Mouse (Mus musculus) neural tube, embryonic 11.5 days (tissue): ENCODE results near the gene Abtb2. TPM values are rescaled to one million over a fixed set of nuclear protein-coding genes. Genes with fewer than 3 reads are reported as not detected.
"Not testable (repeated sequence)": the region's sequence is repeated elsewhere in the genome, so short reads cannot be mapped to it uniquely, and the experiment has no call there.

Source experiments
- ATAC-seq: fragments of 200-750 bp; cut with Nextera tagmentation; 2 replicates; pipeline ENCODE4 v1.8.0; 2017; ENCODE audit warnings: moderate number of reproducible peaks, mild to moderate bottlenecking, moderate TSS enrichment, moderate library complexity; ENCODE audit not compliant: insufficient read depth, low FRiP score, low TSS enrichment
- DNase-seq: peaks from one replicate; pipeline ENCODE4 v3.0.0-alpha.2; 2015; ENCODE audit warnings: low spot score
- H3K27ac ChIP-seq: fragments of 300-500 bp; sonication (generic); 2 replicates; pipeline ENCODE4 v1.5.1; 2014; ENCODE audit warnings: low read depth, mild to moderate bottlenecking, low read length
- H3K27me3 ChIP-seq: fragments of 300-500 bp; sonication (generic); 2 replicates; pipeline ENCODE4 v1.6.1; 2014; ENCODE audit warnings: mild to moderate bottlenecking, low read length, mixed read lengths; ENCODE audit not compliant: control insufficient read depth, insufficient read depth
- H3K36me3 ChIP-seq: fragments of 300-500 bp; sonication (generic); 2 replicates; pipeline ENCODE4 v1.6.1; 2014; ENCODE audit warnings: mild to moderate bottlenecking, low read length, moderate library complexity, mixed read lengths; ENCODE audit not compliant: control insufficient read depth, insufficient read depth
- H3K4me1 ChIP-seq: fragments of 300-500 bp; sonication (generic); 2 replicates; pipeline ENCODE4 v1.6.1; 2014; ENCODE audit warnings: low read length, mixed read lengths; ENCODE audit not compliant: control insufficient read depth, insufficient read depth
- H3K4me2 ChIP-seq: fragments of 300-500 bp; sonication (generic); 2 replicates; pipeline ENCODE4 v1.6.1; 2014; ENCODE audit warnings: low read depth, mild to moderate bottlenecking, moderate library complexity
- H3K4me3 ChIP-seq: fragments of 300-500 bp; sonication (generic); 2 replicates; pipeline ENCODE4 v1.5.1; 2014; ENCODE audit warnings: low read depth, low read length
- H3K9ac ChIP-seq: fragments of 300-500 bp; sonication (generic); 2 replicates; pipeline ENCODE4 v1.6.1; 2014; ENCODE audit warnings: mild to moderate bottlenecking, low read length
- H3K9me3 ChIP-seq: fragments of 300-500 bp; sonication (generic); 2 replicates; pipeline ENCODE4 v1.6.1; 2016; ENCODE audit warnings: low read length; ENCODE audit not compliant: control insufficient read depth
- WGBS: fragments of 180-500 bp; shearing (Covaris S2); extraction: QIAGEN DNeasy Blood & Tissue Kit; methylation state at CpG from one replicate; pipeline ENCODE4 v1.1.7; 2014; 5-methylcytosine and 5-hydroxymethylcytosine counted together
- polyA plus RNA-seq: library from polyadenylated mRNA; unstranded; fragments of >200 nt; fragmentation: Nextera tagmentation; extraction: Ambion mirVana; gene quantifications from 2 replicates; pipeline ENCODE4 v1.2.1, GENCODE M21; 2014

The Abtb2 gene
- polyA plus RNA-seq, result 14.4 and 15.6 TPM in 2 replicates

- WGBS, result under 1% methylated on average over 34 of the region's 34 CpGs
- peak; percentile 92 for DNase-seq
- H3K4me1 ChIP-seq, result peaks cover 19% of the 10 kb centered on the region
Measured at GRCm38 (mm10) chr2:103565732-103566422, at the start of gene Abtb2. TSS of gene Abtb2 (plus strand) at chr2:103566310.

GRCm38 (mm10) chr2:103516472-103516871 lies 49.6 kb upstream of the Abtb2 start:
- no peaks in the 10 kb centered on the region for H3K36me3 ChIP-seq
- no peak overlapping the region for H3K27ac ChIP-seq
- no peaks in the 10 kb centered on the region for H3K9me3 ChIP-seq
- no peak overlapping the region for H3K4me3 ChIP-seq
- no peaks in the 10 kb centered on the region for H3K27me3 ChIP-seq
- DNase-seq (no peak), ATAC-seq (no peak)
- no peaks in the 10 kb centered on the region for H3K4me1 ChIP-seq
- H3K9ac ChIP-seq, result no peak overlapping the region
- 85% methylated on average over 1 of the region's 1 CpGs for WGBS
- H3K4me2 ChIP-seq, result no peak overlapping the region

More at GRCm38 (mm10) chr2:103565732-103566422, at the start of gene Abtb2:
- Histone ChIP-seq H3K27ac (peak within 1 kb of the TSS; percentile 72), H3K27me3 (peaks cover 6% of the 10 kb centered on the region), H3K4me2 (peak within 1 kb of the TSS; percentile 92), H3K36me3 (no peaks in the 10 kb centered on the region), H3K4me3 (peak within 1 kb of the TSS; percentile 72), H3K9ac (peak within 1 kb of the TSS; percentile 73), H3K9me3 (no peaks in the 10 kb centered on the region)
- peak; percentile 95 for ATAC-seq

GRCm38 (mm10) chr2:103525596-103525995 lies 40.5 kb upstream of the Abtb2 start:
- no peak for ATAC-seq
- H3K36me3 ChIP-seq, result no peaks in the 10 kb centered on the region
- H3K27ac ChIP-seq, result no peak overlapping the region
- H3K4me1 ChIP-seq, result no peaks in the 10 kb centered on the region
- DNase-seq, result no peak
- no peaks in the 10 kb centered on the region for H3K9me3 ChIP-seq
- no peaks in the 10 kb centered on the region for H3K27me3 ChIP-seq
- no peak overlapping the region for H3K9ac ChIP-seq
- H3K4me3 ChIP-seq, result no peak overlapping the region
- H3K4me2 ChIP-seq, result no peak overlapping the region
- WGBS, result 90% methylated on average over 1 of the region's 1 CpGs

- H3K36me3 ChIP-seq, result no peaks in the 10 kb centered on the region
- H3K9ac ChIP-seq, result no peak overlapping the region
- no peak overlapping the region for H3K27ac ChIP-seq
- 6% methylated on average over 2 of the region's 2 CpGs for WGBS
- H3K27me3 ChIP-seq, result no peaks in the 10 kb centered on the region
- no peak overlapping the region for H3K4me2 ChIP-seq
- no peak for ATAC-seq
- no peaks in the 10 kb centered on the region for H3K9me3 ChIP-seq
- H3K4me1 ChIP-seq, result no peaks in the 10 kb centered on the region
- DNase-seq, result peak; percentile 34
- H3K4me3 ChIP-seq, result no peak overlapping the region
Measured at GRCm38 (mm10) chr2:103547132-103547531, 19.0 kb upstream of the Abtb2 start.

GRCm38 (mm10) chr2:103550301-103550700 lies 15.8 kb upstream of the Abtb2 start:
- not testable (repeated sequence) for ATAC-seq, H3K27ac ChIP-seq, H3K27me3 ChIP-seq, H3K4me2 ChIP-seq, H3K9ac ChIP-seq, H3K4me1 ChIP-seq, H3K4me3 ChIP-seq, DNase-seq, H3K9me3 ChIP-seq, H3K36me3 ChIP-seq
- 90% methylated on average over 2 of the region's 2 CpGs for WGBS

- WGBS, result 86% methylated on average over 2 of the region's 2 CpGs
- Histone ChIP-seq H3K9ac (no peak overlapping the region), H3K4me1 (no peaks in the 10 kb centered on the region), H3K27me3 (no peaks in the 10 kb centered on the region), H3K36me3 (no peaks in the 10 kb centered on the region), H3K4me3 (no peak overlapping the region), H3K4me2 (no peak overlapping the region), H3K27ac (no peak overlapping the region), H3K9me3 (no peaks in the 10 kb centered on the region)
- DNase-seq, result no peak
- no peak for ATAC-seq
Measured at GRCm38 (mm10) chr2:103554041-103554440, 12.1 kb upstream of the Abtb2 start.

GRCm38 (mm10) chr2:103556125-103556877 lies 9.8 kb upstream of the Abtb2 start:
- WGBS, result 68% methylated on average over 10 of the region's 10 CpGs
- H3K36me3 ChIP-seq, result no peaks in the 10 kb centered on the region
- no peaks in the 10 kb centered on the region for H3K9me3 ChIP-seq
- no peak overlapping the region for H3K27ac ChIP-seq
- H3K4me1 ChIP-seq, result no peaks in the 10 kb centered on the region
- H3K27me3 ChIP-seq, result no peaks in the 10 kb centered on the region
- DNase-seq (no peak), ATAC-seq (no peak)
- no peak overlapping the region for H3K4me2 ChIP-seq
- H3K9ac ChIP-seq, result no peak overlapping the region
- no peak overlapping the region for H3K4me3 ChIP-seq

GRCm38 (mm10) chr2:103560955-103561354 lies 5.2 kb upstream of the Abtb2 start:
- DNase-seq (no peak), ATAC-seq (no peak)
- Histone ChIP-seq H3K9me3 (no peaks in the 10 kb centered on the region), H3K4me3 (no peak overlapping the region), H3K27me3 (no peaks in the 10 kb centered on the region; the same call in 1 of the 2 replicates), H3K36me3 (no peaks in the 10 kb centered on the region), H3K9ac (no peak overlapping the region), H3K4me2 (no peak overlapping the region), H3K4me1 (peaks cover 6% of the 10 kb centered on the region; the same call in 1 of the 2 replicates), H3K27ac (no peak overlapping the region)
- WGBS, result 75% methylated on average over 4 of the region's 4 CpGs
